Mouse (Mus musculus): ENCODE results near the gene 1700037C18Rik. TPM values are rescaled to one million over a fixed set of nuclear protein-coding genes. Genes with fewer than 3 reads are reported as not detected.

1700037C18Rik gene
- total RNA-seq (2021) = 1 to 10 TPM; 4.4 to 4.8 TPM

- DNase-seq (ENCODE audit: extremely low spot score in 1 of 2, low spot score in 1 of 2) = peak; percentile 88 to 89
Observed at GRCm38 (mm10) chr16:3908537-3909111, at the start of gene 1700037C18Rik, which contains the start of gene Cluap1. TSS of gene 1700037C18Rik (minus strand) at chr16:3908689. TSS of gene Cluap1 (plus strand) at chr16:3908801.

GRCm38 (mm10) chr16:3956369-3956768 lies 47.9 kb upstream of the 1700037C18Rik start:
- DNase-seq (ENCODE audit: extremely low spot score in 1 of 2, low spot score in 1 of 2) = no peak

GRCm38 (mm10) chr16:3951141-3951540 lies 42.7 kb upstream of the 1700037C18Rik start:
- no peak for DNase-seq (ENCODE audit: extremely low spot score in 1 of 2, low spot score in 1 of 2)

- DNase-seq (ENCODE audit: extremely low spot score in 1 of 2, low spot score in 1 of 2) = no peak
Observed at GRCm38 (mm10) chr16:3934701-3935100, 26.2 kb upstream of the 1700037C18Rik start.

- DNase-seq (ENCODE audit: extremely low spot score in 1 of 2, low spot score in 1 of 2) = no peak
Observed at GRCm38 (mm10) chr16:3934091-3934490, 25.6 kb upstream of the 1700037C18Rik start.

GRCm38 (mm10) chr16:3933536-3933935 lies 25.0 kb upstream of the 1700037C18Rik start:
- DNase-seq (ENCODE audit: extremely low spot score in 1 of 2, low spot score in 1 of 2) = no peak

GRCm38 (mm10) chr16:3929151-3929550 lies 20.7 kb upstream of the 1700037C18Rik start:
- no peak for DNase-seq (ENCODE audit: extremely low spot score in 1 of 2, low spot score in 1 of 2)

GRCm38 (mm10) chr16:3928582-3928981 lies 20.1 kb upstream of the 1700037C18Rik start:
- no peak for DNase-seq (ENCODE audit: extremely low spot score in 1 of 2, low spot score in 1 of 2)

GRCm38 (mm10) chr16:3923966-3924365 lies 15.5 kb upstream of the 1700037C18Rik start:
- DNase-seq (ENCODE audit: extremely low spot score in 1 of 2, low spot score in 1 of 2) = no peak

GRCm38 (mm10) chr16:3923515-3923914 lies 15.0 kb upstream of the 1700037C18Rik start:
- DNase-seq (ENCODE audit: extremely low spot score in 1 of 2, low spot score in 1 of 2) = no peak

GRCm38 (mm10) chr16:3920756-3921155 lies 12.3 kb upstream of the 1700037C18Rik start:
- no peak for DNase-seq (ENCODE audit: extremely low spot score in 1 of 2, low spot score in 1 of 2)

- DNase-seq (ENCODE audit: extremely low spot score in 1 of 2, low spot score in 1 of 2) = no peak
Observed at GRCm38 (mm10) chr16:3909118-3909517, 629 bp upstream of the 1700037C18Rik start.

- no peak for DNase-seq (ENCODE audit: extremely low spot score in 1 of 2, low spot score in 1 of 2)
Observed at GRCm38 (mm10) chr16:3907471-3907870, 1.0 kb downstream of the 1700037C18Rik start.

- DNase-seq (ENCODE audit: extremely low spot score in 1 of 2, low spot score in 1 of 2) = no peak
Observed at GRCm38 (mm10) chr16:3896553-3896952, 11.9 kb downstream of the 1700037C18Rik start.

- DNase-seq (ENCODE audit: extremely low spot score in 1 of 2, low spot score in 1 of 2) = no peak
Observed at GRCm38 (mm10) chr16:3896046-3896445, 12.4 kb downstream of the 1700037C18Rik start.

GRCm38 (mm10) chr16:3895173-3895792 lies 13.2 kb downstream of the 1700037C18Rik start:
- DNase-seq (ENCODE audit: extremely low spot score in 1 of 2, low spot score in 1 of 2) = no peak

GRCm38 (mm10) chr16:3893739-3894138 lies 14.8 kb downstream of the 1700037C18Rik start:
- no peak for DNase-seq (ENCODE audit: extremely low spot score in 1 of 2, low spot score in 1 of 2)

GRCm38 (mm10) chr16:3891621-3892295 lies 16.7 kb downstream of the 1700037C18Rik start:
- DNase-seq (ENCODE audit: extremely low spot score in 1 of 2, low spot score in 1 of 2) = no peak

GRCm38 (mm10) chr16:3885065-3885670 lies 23.3 kb downstream of the 1700037C18Rik start:
- DNase-seq (ENCODE audit: extremely low spot score in 1 of 2, low spot score in 1 of 2) = no peak

GRCm38 (mm10) chr16:3884201-3885064 lies 24.1 kb downstream of the 1700037C18Rik start, which contains the start of the genes Zfp597 and Gm20695:
TSS of gene Zfp597 (minus strand) at chr16:3884561.
TSS of gene Gm20695 (plus strand) at chr16:3884648.
- peak; percentile 86 to 91 for DNase-seq (ENCODE audit: extremely low spot score in 1 of 2, low spot score in 1 of 2)
